Mouse (Mus musculus): Measurements from ENCODE around the gene Gm21312. TPM values are rescaled to one million over a fixed set of nuclear protein-coding genes. Genes with fewer than 3 reads are reported as not detected.

Gm21312 gene
- polyA plus RNA-seq, 1 experiment from 2014 or later, result not detected

- Histone ChIP-seq H3K4me2 (replicated peaks; ENCODE audit: low read depth, low read length) (no peak overlapping the region), H3K27me3 (ENCODE audit: control insufficient read depth, insufficient read depth, low read length) (no peaks in the 10 kb centered on the region), H3K36me3 (ENCODE audit: control insufficient read depth, insufficient read depth, low read length) (no peaks in the 10 kb centered on the region), H3K4me1 (ENCODE audit: control insufficient read depth, insufficient read depth, low read length) (no peaks in the 10 kb centered on the region), H3K9me3 (ENCODE audit: control insufficient read depth, low read length) (no peaks in the 10 kb centered on the region), H3K27ac (ENCODE audit: low read depth, low read length) (no peak overlapping the region), H3K4me3 (ENCODE audit: low read length) (no peak overlapping the region), H3K9ac (ENCODE audit: low read depth, low read length) (no peak overlapping the region)
- no peak for ATAC-seq (ENCODE audit: low FRiP score, low TSS enrichment)
- WGBS, result 90% methylated on average over 5 of the region's 5 CpGs
These were observed 37.7 kb downstream of the Gm21312 start for GRCm38 (mm10) chr10:104214527-104214926.

GRCm38 (mm10) chr10:104220303-104221021 is 43.6 kb downstream of the Gm21312 start:
- H3K27ac ChIP-seq (ENCODE audit: low read depth, low read length), result no peak overlapping the region
- no peak for ATAC-seq (ENCODE audit: low FRiP score, low TSS enrichment)
- 87% methylated on average over 6 of the region's 6 CpGs for WGBS

More at GRCm38 (mm10) chr10:104220303-104221021, 43.6 kb downstream of the Gm21312 start:
- Histone ChIP-seq H3K4me2 (replicated peaks; ENCODE audit: low read depth, low read length) (no peak overlapping the region), H3K27me3 (ENCODE audit: control insufficient read depth, insufficient read depth, low read length) (no peaks in the 10 kb centered on the region), H3K9me3 (ENCODE audit: control insufficient read depth, low read length) (no peaks in the 10 kb centered on the region), H3K4me3 (ENCODE audit: low read length) (no peak overlapping the region), H3K36me3 (ENCODE audit: control insufficient read depth, insufficient read depth, low read length) (no peaks in the 10 kb centered on the region), H3K4me1 (ENCODE audit: control insufficient read depth, insufficient read depth, low read length) (no peaks in the 10 kb centered on the region), H3K9ac (ENCODE audit: low read depth, low read length) (no peak overlapping the region)

Other genes with a start within 250 kb of the Gm21312 start
- gene Gm21293, start 34.0 kb upstream of the Gm21312 start, polyA plus RNA-seq (2014; fragmentation: Nextera tagmentation; extraction: Ambion mirVana), result not detected in 2 replicates
- not detected in 2 replicates for gene Gm6763, start 25.5 kb upstream of the Gm21312 start, polyA plus RNA-seq (2014; fragmentation: Nextera tagmentation; extraction: Ambion mirVana)
- not detected in 2 replicates for gene Gm8764, start 17.0 kb upstream of the Gm21312 start, polyA plus RNA-seq (2014; fragmentation: Nextera tagmentation; extraction: Ambion mirVana)
- gene Gm21304, start 8.5 kb upstream of the Gm21312 start, polyA plus RNA-seq (2014; fragmentation: Nextera tagmentation; extraction: Ambion mirVana), result not detected in 2 replicates
- not detected in 2 replicates for gene Gm20765, start 8.5 kb downstream of the Gm21312 start, polyA plus RNA-seq (2014; fragmentation: Nextera tagmentation; extraction: Ambion mirVana)
- gene Gm4340, start 17.0 kb downstream of the Gm21312 start, polyA plus RNA-seq (2014; fragmentation: Nextera tagmentation; extraction: Ambion mirVana), result not detected in 2 replicates

All from kidney, embryonic 14.5 days (tissue).